Mouse (Mus musculus) spleen, adult 2 months (tissue): ENCODE results near the gene Serpina3m. TPM values are rescaled to one million over a fixed set of nuclear protein-coding genes. Genes with fewer than 3 reads are reported as not detected.
"Not testable (repeated sequence)": the region's sequence is repeated elsewhere in the genome, so short reads cannot be mapped to it uniquely, and the experiment has no call there.

ENCODE experiments used
- DNase-seq, 2 experiments: peaks; one replicate each; pipeline versions ENCODE4 v3.0.0 to v3.0.0-alpha.2; 2012 to 2021; ENCODE audit warnings: low spot score in 2 of 2, low read depth in 1 of 2
- H3K27ac ChIP-seq: fragments of 200-500 bp; 2 replicates; pipeline ENCODE4 v1.5.1; 2012; ENCODE audit warnings: low read length, inconsistent platforms; ENCODE audit not compliant: insufficient read depth
- H3K27me3 ChIP-seq: fragments of 200-500 bp; 2 replicates; pipeline ENCODE4 v1.6.1; 2012; ENCODE audit warnings: mild to moderate bottlenecking, moderate library complexity, low read length, inconsistent platforms; ENCODE audit not compliant: control insufficient read depth, insufficient read depth
- H3K36me3 ChIP-seq: fragments of 200-500 bp; 2 replicates; pipeline ENCODE4 v1.6.1; 2012; ENCODE audit warnings: mild to moderate bottlenecking, low read length, inconsistent platforms; ENCODE audit not compliant: control insufficient read depth, insufficient read depth
- H3K4me1 ChIP-seq: fragments of 200-500 bp; 2 replicates; pipeline ENCODE4 v1.6.1; 2011; ENCODE audit warnings: inconsistent platforms; ENCODE audit not compliant: control insufficient read depth, insufficient read depth, insufficient read length
- H3K4me3 ChIP-seq: fragments of 200-500 bp; 2 replicates; pipeline ENCODE4 v1.5.1; 2011; ENCODE audit warnings: mild to moderate bottlenecking, inconsistent platforms; ENCODE audit not compliant: insufficient read depth, insufficient read length; ENCODE audit errors: extremely low read depth
- CTCF ChIP-seq: fragments of 200-500 bp; IDR thresholded peaks from 2 replicates; pipeline ENCODE4 v1.5.1; 2011; ENCODE audit warnings: mild to moderate bottlenecking, inconsistent platforms; ENCODE audit not compliant: insufficient read depth, insufficient read length, insufficient replicate concordance; ENCODE audit errors: extremely low read depth
- POLR2A ChIP-seq: fragments of 200-500 bp; IDR thresholded peaks from 2 replicates; pipeline ENCODE4 v1.6.1; 2011; ENCODE audit warnings: low read depth, low read length, inconsistent platforms
- WGBS: fragments of 180-500 bp; shearing (Covaris S2); methylation state at CpG from one replicate; pipeline ENCODE4 v1.1.7; 2018; 5-methylcytosine and 5-hydroxymethylcytosine counted together
- polyA plus RNA-seq: library from polyadenylated mRNA; depleted of rRNA; stranded (reverse); fragments of >200 nt; gene quantifications from 2 replicates; pipeline ENCODE4 v1.2.3, GENCODE M21; 2012

Gene Serpina3m
- polyA plus RNA-seq, 1 experiment: not detected

GRCm38 (mm10) chr12:104356006-104356405, 17.7 kb downstream of the Serpina3m start:
- DNase-seq: no peak
- no peak overlapping the region for H3K27ac ChIP-seq

GRCm38 (mm10) chr12:104369986-104370385, 31.7 kb downstream of the Serpina3m start:
- DNase-seq: no peak
- no peaks in the 10 kb centered on the region for H3K4me1 ChIP-seq
- H3K27me3 ChIP-seq: no peaks in the 10 kb centered on the region
- H3K36me3 ChIP-seq: no peaks in the 10 kb centered on the region
- TF ChIP-seq CTCF (no peak), POLR2A (no peak)
- no peak overlapping the region for H3K27ac ChIP-seq
- H3K4me3 ChIP-seq: no peak overlapping the region
- WGBS: 81% methylated on average over 3 of the region's 3 CpGs

More at GRCm38 (mm10) chr12:104356006-104356405, 17.7 kb downstream of the Serpina3m start:
- Histone ChIP-seq H3K4me1 (no peaks in the 10 kb centered on the region), H3K36me3 (no peaks in the 10 kb centered on the region), H3K4me3 (no peak overlapping the region), H3K27me3 (no peaks in the 10 kb centered on the region)
- no peak for TF ChIP-seq CTCF
- TF ChIP-seq POLR2A: no peak
- WGBS: 30% methylated on average over 3 of the region's 3 CpGs

- WGBS: 82% methylated on average over 5 of the region's 5 CpGs
- not testable (repeated sequence) for H3K4me1 ChIP-seq, DNase-seq
These were observed 38.9 kb downstream of the Serpina3m start for GRCm38 (mm10) chr12:104377179-104377578.

GRCm38 (mm10) chr12:104378351-104378750, 40.1 kb downstream of the Serpina3m start:
- H3K4me1 ChIP-seq, H3K36me3 ChIP-seq, DNase-seq, H3K27me3 ChIP-seq, H3K27ac ChIP-seq, H3K4me3 ChIP-seq: not testable (repeated sequence)
- 95% methylated on average over 2 of the region's 2 CpGs for WGBS

More at GRCm38 (mm10) chr12:104377179-104377578, 38.9 kb downstream of the Serpina3m start:
- H3K4me3 ChIP-seq, H3K27ac ChIP-seq, H3K36me3 ChIP-seq, H3K27me3 ChIP-seq: not testable (repeated sequence)

GRCm38 (mm10) chr12:104378815-104379214, 40.5 kb downstream of the Serpina3m start:
- 65% methylated on average over 5 of the region's 5 CpGs for WGBS
- H3K36me3 ChIP-seq, H3K4me3 ChIP-seq, H3K4me1 ChIP-seq, DNase-seq, H3K27me3 ChIP-seq, H3K27ac ChIP-seq: not testable (repeated sequence)

- H3K27ac ChIP-seq: no peak overlapping the region
- DNase-seq: no peak
These were observed 41.6 kb downstream of the Serpina3m start for GRCm38 (mm10) chr12:104379856-104380255.

GRCm38 (mm10) chr12:104381071-104381604, 42.9 kb downstream of the Serpina3m start:
- WGBS: 90% methylated on average over 8 of the region's 8 CpGs

More at GRCm38 (mm10) chr12:104379856-104380255, 41.6 kb downstream of the Serpina3m start:
- H3K4me3 ChIP-seq: no peak overlapping the region
- H3K27me3 ChIP-seq: no peaks in the 10 kb centered on the region
- TF ChIP-seq CTCF: no peak
- no peak for TF ChIP-seq POLR2A
- H3K36me3 ChIP-seq: no peaks in the 10 kb centered on the region
- 94% methylated on average over 11 of the region's 11 CpGs for WGBS
- no peaks in the 10 kb centered on the region for H3K4me1 ChIP-seq

GRCm38 (mm10) chr12:104385987-104386386, 47.7 kb downstream of the Serpina3m start:
- H3K27ac ChIP-seq, H3K36me3 ChIP-seq, H3K4me3 ChIP-seq, H3K27me3 ChIP-seq, H3K4me1 ChIP-seq, DNase-seq: not testable (repeated sequence)

More at GRCm38 (mm10) chr12:104381071-104381604, 42.9 kb downstream of the Serpina3m start:
- not testable (repeated sequence) for H3K4me1 ChIP-seq, H3K27me3 ChIP-seq, H3K27ac ChIP-seq, DNase-seq, H3K4me3 ChIP-seq, H3K36me3 ChIP-seq

- not testable (repeated sequence) for DNase-seq, H3K27me3 ChIP-seq, H3K4me3 ChIP-seq, H3K36me3 ChIP-seq, H3K4me1 ChIP-seq, H3K27ac ChIP-seq
- WGBS: 69% methylated on average over 2 of the region's 2 CpGs
These were observed 48.6 kb downstream of the Serpina3m start for GRCm38 (mm10) chr12:104386878-104387277.
